ENCODE assay signal across 8 mouse cellular contexts in genomic region chr10:86819649-86820165, GRCm38 (mm10). TPM values are rescaled to one million over a fixed set of nuclear protein-coding genes. Genes with fewer than 3 reads are reported as not detected.
DNase-seq lines count a peak whose midpoint lies in the region; ATAC-seq lines count a peak whose summit lies in the region.

No protein-coding gene starts in this region.

- 0 out of 2 replicates have a peak overlapping the region, but pooled peaks have one; percentile 25 for H3K9ac ChIP-seq in neural tube, embryonic 14.5 days (replicated peaks; ENCODE audit: low read depth, low read length)

- H3K9me3 ChIP-seq in neural tube, embryonic 14.5 days (ENCODE audit: control insufficient read depth, low read length): no peaks in the 10 kb centered on the region

- H3K4me3 ChIP-seq in neural tube, embryonic 14.5 days (ENCODE audit: low read depth, low read length): no peak overlapping the region

- 9% methylated on average over 8 of the region's 8 CpGs for WGBS in neural tube, embryonic 14.5 days

- peak; percentile 90 for ATAC-seq in neural tube, embryonic 14.5 days (ENCODE audit: low read depth)

- no peaks in the 10 kb centered on the region; the same call in 1 of the 2 replicates for H3K36me3 ChIP-seq in neural tube, embryonic 14.5 days (ENCODE audit: control insufficient read depth, insufficient read depth, low read length)

- H3K27ac ChIP-seq in neural tube, embryonic 14.5 days (ENCODE audit: low read depth, low read length): peak overlapping the region; percentile 34; the same call in 1 of the 2 replicates

- H3K27me3 ChIP-seq in neural tube, embryonic 14.5 days (ENCODE audit: control insufficient read depth, insufficient read depth, low read length): no peaks in the 10 kb centered on the region

- H3K4me1 ChIP-seq in neural tube, embryonic 14.5 days (ENCODE audit: control insufficient read depth, insufficient read depth, low read length): peaks cover 8% of the 10 kb centered on the region

- peak overlapping the region; percentile 14; the same call in 1 of the 2 replicates for H3K4me2 ChIP-seq in neural tube, embryonic 14.5 days (ENCODE audit: low read depth, low read length)

- peak; percentile 28 for DNase-seq in urinary bladder, postnatal 14 days (ENCODE audit: low spot score)
- no peak for DNase-seq in urinary bladder, postnatal 4 days (ENCODE audit: low spot score in 2 of 2)
- DNase-seq in heart, adult 9 months (ENCODE audit: low spot score in 2 of 2): peak; percentile 35 to 54
- peak; percentile 45 to 47 for DNase-seq in layer of hippocampus, postnatal 36 days
- no peak for DNase-seq in adrenal gland, adult 8-10 months
- DNase-seq in thymus, postnatal 14 days: no peak
- no peak for DNase-seq in adrenal gland, postnatal 14 days

RNA-seq across cellular contexts. Expression of gene Nt5dc3, which starts 40.9 kb away (rescaled TPM):
- total RNA-seq in layer of hippocampus, postnatal 36 days (2021): 100 to 1,000 TPM; 133 to 138 TPM
- polyA plus RNA-seq in neural tube, embryonic 14.5 days (2014; fragmentation: Nextera tagmentation; extraction: Ambion mirVana): 14.9 and 15.8 TPM in 2 replicates
- 10 to 100 TPM; 44.4 to 80.1 (median 57.1) TPM for total RNA-seq in adrenal gland, adult 8-10 months (2022)
- total RNA-seq in adrenal gland, postnatal 14 days (2021): 23.2 and 25.1 TPM in 2 replicates

RNA-seq across cellular contexts. Expression of gene Gm49358, which starts 55.9 kb away (rescaled TPM):
- total RNA-seq in layer of hippocampus, postnatal 36 days (2021): 10 to 100 TPM; 45.5 to 45.7 TPM
- polyA plus RNA-seq in neural tube, embryonic 14.5 days (2014; fragmentation: Nextera tagmentation; extraction: Ambion mirVana): 1.9 TPM in 1 of 2 replicates, not detected in the other
- total RNA-seq in adrenal gland, adult 8-10 months (2022): 10 to 100 TPM in 3 of 4 experiments, 1 to 10 TPM in 1; 6.1 to 31.4 (median 18.2) TPM
- 8.3 and 9.8 TPM in 2 replicates for total RNA-seq in adrenal gland, postnatal 14 days (2021)

Comparison
In these comparisons a context has a peak if more than half of its experiments do, and no peak if none do; other contexts are left out.
1. DNase-seq: peak in urinary bladder, postnatal 14 days (single experiment), heart, adult 9 months (2 of 2) and layer of hippocampus, postnatal 36 days (2 of 2); none in urinary bladder, postnatal 4 days (0 of 2), adrenal gland, adult 8-10 months (single experiment), thymus, postnatal 14 days (single experiment) and adrenal gland, postnatal 14 days (single experiment).